Mouse (Mus musculus) liver, adult 2 months (tissue): ENCODE measurements around the gene Nfatc4.

Experiments
- CTCF ChIP-seq: fragments of 200-500 bp; IDR thresholded peaks from 2 replicates; pipeline ENCODE4 v1.5.1; 2011; ENCODE audit warnings: low read depth, low read length, control low read depth
- POLR2A ChIP-seq: fragments of 200-500 bp; IDR thresholded peaks from 2 replicates; pipeline ENCODE4 v1.6.1; 2011; ENCODE audit warnings: low read length, control low read depth; ENCODE audit not compliant: insufficient read depth; ENCODE audit errors: extremely low read depth

GRCm38 (mm10) chr14:55845506-55846294, 22.8 kb downstream of the Nfatc4 start:
- TF ChIP-seq CTCF (no peak), POLR2A (no peak)
